Mouse (Mus musculus): ENCODE measurements around the gene Atcay. TPM values are rescaled to one million over a fixed set of nuclear protein-coding genes. Genes with fewer than 3 reads are reported as not detected.
A peak's percentile ranks its signal among the peaks of the same experiment; 100 is the strongest.

Atcay gene
- polyA plus RNA-seq, 1 experiment from 2014 or later: 4.1 TPM

DNA sequence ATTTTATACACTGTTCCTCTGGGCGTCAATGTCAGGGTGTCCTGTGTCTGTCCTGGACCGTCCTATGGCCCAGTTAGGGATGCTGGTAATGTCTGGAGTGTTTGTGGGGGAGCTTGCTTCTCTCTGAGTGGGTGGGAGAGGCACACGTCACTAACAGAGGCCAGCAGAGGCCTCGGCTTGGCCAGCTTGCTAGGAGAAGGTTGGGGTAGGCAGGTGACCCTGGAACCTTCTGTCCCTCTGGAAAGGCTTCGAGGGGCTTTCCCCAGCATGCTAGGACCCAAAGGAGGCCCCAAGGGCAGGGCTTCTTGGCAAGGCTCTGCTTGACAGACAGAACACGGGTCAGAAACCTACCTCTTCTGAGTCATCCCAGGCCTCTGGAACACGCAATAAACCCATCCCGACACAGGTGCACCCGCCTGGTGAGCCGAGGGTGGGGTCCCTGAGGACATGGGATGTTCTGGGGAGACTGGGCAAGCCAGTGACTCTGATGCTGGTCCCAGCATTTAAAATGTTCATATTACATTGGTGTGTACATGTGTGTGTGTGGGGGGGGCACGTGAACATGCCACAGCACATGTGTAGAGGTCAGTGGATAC lies 34.1 kb downstream of the Atcay start:
- 66% methylated on average over 11 of the region's 11 CpGs for WGBS
- Histone ChIP-seq H3K9me3 (replicated peaks; ENCODE audit: control insufficient read depth, low read length) (no peaks in the 10 kb centered on the region), H3K4me3 (ENCODE audit: low read depth, low read length) (no peak overlapping the region), H3K4me1 (ENCODE audit: control insufficient read depth, insufficient read depth, low read length) (peaks cover 6% of the 10 kb centered on the region), H3K4me2 (ENCODE audit: low read depth, low read length) (no peak overlapping the region), H3K9ac (replicated peaks; ENCODE audit: low read length) (no peak overlapping the region), H3K27me3 (ENCODE audit: control insufficient read depth, insufficient read depth, low read length) (peaks cover 20% of the 10 kb centered on the region), H3K27ac (replicated peaks; ENCODE audit: low read depth, low read length) (no peak overlapping the region), H3K36me3 (replicated peaks; ENCODE audit: control insufficient read depth, insufficient read depth, low read depth, low read length) (no peaks in the 10 kb centered on the region)
- ATAC-seq (replicated peaks; ENCODE audit: insufficient number of reproducible peaks, low FRiP score, low TSS enrichment, low read depth) (no peak), DNase-seq (ENCODE audit: low spot score) (no peak)

DNA sequence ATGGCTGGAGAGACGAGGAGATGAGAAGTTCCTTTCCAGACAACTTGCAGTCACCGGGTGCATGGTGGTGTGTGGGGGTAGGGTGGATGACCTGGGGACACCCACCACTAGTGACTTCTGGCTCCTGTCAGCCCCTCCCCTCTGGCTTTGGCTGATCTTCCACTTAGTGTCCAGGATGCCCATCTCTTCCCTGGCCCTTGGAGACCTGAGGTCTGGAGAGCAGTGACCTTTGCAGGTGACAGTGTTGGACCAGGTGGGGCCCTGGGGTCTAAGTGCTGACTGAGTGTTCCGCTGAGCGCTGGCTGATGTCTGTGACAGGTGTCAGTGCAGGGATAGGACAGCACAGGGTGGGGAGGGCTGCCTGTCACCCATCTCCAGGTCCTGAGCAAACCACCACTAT lies 35.3 kb downstream of the Atcay start:
- Histone ChIP-seq H3K4me1 (ENCODE audit: control insufficient read depth, insufficient read depth, low read length) (peaks cover 6% of the 10 kb centered on the region), H3K4me3 (ENCODE audit: low read depth, low read length) (no peak overlapping the region), H3K4me2 (ENCODE audit: low read depth, low read length) (no peak overlapping the region), H3K36me3 (replicated peaks; ENCODE audit: control insufficient read depth, insufficient read depth, low read depth, low read length) (no peaks in the 10 kb centered on the region), H3K27me3 (ENCODE audit: control insufficient read depth, insufficient read depth, low read length) (peaks cover 20% of the 10 kb centered on the region), H3K27ac (replicated peaks; ENCODE audit: low read depth, low read length) (no peak overlapping the region), H3K9me3 (replicated peaks; ENCODE audit: control insufficient read depth, low read length) (no peaks in the 10 kb centered on the region), H3K9ac (replicated peaks; ENCODE audit: low read length) (no peak overlapping the region)
- 62% methylated on average over 4 of the region's 4 CpGs for WGBS
- DNase-seq (ENCODE audit: low spot score) (no peak), ATAC-seq (replicated peaks; ENCODE audit: insufficient number of reproducible peaks, low FRiP score, low TSS enrichment, low read depth) (no peak)

DNA sequence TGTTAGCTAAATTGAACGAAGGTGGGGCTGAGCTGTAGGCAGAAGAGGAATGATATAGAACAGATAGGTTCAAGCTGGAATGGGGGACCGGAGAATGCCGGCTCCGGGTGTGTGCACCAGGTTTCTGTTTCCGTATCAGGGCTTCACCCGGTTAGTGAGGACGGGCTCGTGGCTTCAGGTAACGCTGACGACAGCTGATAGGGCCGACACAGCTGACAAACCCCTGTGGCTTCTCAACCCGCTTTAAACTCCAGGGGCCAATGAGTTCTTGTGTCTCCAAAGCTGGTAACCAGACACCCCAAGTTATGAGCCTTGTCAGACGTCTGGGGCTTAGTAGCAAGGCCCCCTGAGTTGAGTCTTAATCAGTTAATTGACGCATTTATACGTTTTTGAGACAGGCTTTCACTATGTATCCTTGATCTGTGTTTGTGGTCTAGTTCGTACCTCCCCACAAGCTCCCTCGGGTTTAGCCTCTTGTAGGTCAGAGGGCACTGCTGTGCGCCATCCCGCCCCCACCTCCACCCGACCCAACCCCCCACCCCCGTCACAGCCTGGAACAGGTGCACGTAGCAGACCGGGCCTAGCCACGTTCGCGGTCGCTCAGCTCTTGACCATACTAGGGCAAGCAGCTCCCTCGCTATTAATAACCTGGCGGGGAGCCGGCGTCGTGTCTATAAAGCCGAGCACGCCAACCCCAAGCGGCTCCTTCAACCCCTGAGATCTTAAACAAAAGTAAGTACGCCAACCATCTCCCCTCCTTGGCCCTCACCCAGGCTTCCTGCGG lies 36.5 kb downstream of the Atcay start:
- Histone ChIP-seq H3K4me3 (ENCODE audit: low read depth, low read length) (no peak overlapping the region), H3K9ac (replicated peaks; ENCODE audit: low read length) (no peak overlapping the region; the same call in 1 of the 2 replicates), H3K27me3 (ENCODE audit: control insufficient read depth, insufficient read depth, low read length) (peaks cover 20% of the 10 kb centered on the region), H3K4me1 (ENCODE audit: control insufficient read depth, insufficient read depth, low read length) (peaks cover 6% of the 10 kb centered on the region), H3K27ac (replicated peaks; ENCODE audit: low read depth, low read length) (no peak overlapping the region), H3K36me3 (replicated peaks; ENCODE audit: control insufficient read depth, insufficient read depth, low read depth, low read length) (0 out of 2 replicates have a peak, but pooled peaks cover 3% of the 10 kb centered on the region), H3K9me3 (replicated peaks; ENCODE audit: control insufficient read depth, low read length) (no peaks in the 10 kb centered on the region), H3K4me2 (ENCODE audit: low read depth, low read length) (no peak overlapping the region; the same call in 1 of the 2 replicates)
- no peak for DNase-seq (ENCODE audit: low spot score)
- 14% methylated on average over 37 of the region's 37 CpGs for WGBS
- ATAC-seq (replicated peaks; ENCODE audit: insufficient number of reproducible peaks, low FRiP score, low TSS enrichment, low read depth): no peak

DNA sequence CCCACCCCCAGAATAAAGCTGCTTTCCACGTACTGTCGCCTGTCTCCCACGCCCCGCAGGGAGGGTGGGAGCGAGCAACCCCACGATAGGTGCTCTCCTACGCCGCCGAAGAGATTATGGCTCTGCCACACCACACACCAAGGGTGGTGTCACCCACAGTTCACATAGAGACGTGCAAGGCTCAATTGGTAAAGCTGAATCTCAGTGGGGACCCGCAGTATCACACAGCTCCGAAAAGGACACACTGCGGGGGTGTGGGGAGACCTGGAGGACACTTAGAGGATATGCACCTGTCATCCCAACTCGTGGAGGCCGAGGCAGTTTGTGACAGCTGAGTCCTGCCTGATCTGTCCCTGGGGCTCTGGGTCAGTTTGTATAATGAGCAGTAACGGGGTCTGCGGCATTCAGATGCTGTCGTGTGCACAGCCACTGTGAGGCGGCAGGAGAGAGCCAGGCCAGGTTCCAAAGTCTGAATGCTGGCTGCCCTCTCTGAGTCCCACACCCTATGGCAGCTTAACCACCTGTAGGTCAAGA lies 37.6 kb downstream of the Atcay start:
- peaks cover 20% of the 10 kb centered on the region for H3K27me3 ChIP-seq (ENCODE audit: control insufficient read depth, insufficient read depth, low read length)
- DNase-seq (ENCODE audit: low spot score): no peak
- 2% methylated on average over 19 of the region's 19 CpGs for WGBS

DNA sequence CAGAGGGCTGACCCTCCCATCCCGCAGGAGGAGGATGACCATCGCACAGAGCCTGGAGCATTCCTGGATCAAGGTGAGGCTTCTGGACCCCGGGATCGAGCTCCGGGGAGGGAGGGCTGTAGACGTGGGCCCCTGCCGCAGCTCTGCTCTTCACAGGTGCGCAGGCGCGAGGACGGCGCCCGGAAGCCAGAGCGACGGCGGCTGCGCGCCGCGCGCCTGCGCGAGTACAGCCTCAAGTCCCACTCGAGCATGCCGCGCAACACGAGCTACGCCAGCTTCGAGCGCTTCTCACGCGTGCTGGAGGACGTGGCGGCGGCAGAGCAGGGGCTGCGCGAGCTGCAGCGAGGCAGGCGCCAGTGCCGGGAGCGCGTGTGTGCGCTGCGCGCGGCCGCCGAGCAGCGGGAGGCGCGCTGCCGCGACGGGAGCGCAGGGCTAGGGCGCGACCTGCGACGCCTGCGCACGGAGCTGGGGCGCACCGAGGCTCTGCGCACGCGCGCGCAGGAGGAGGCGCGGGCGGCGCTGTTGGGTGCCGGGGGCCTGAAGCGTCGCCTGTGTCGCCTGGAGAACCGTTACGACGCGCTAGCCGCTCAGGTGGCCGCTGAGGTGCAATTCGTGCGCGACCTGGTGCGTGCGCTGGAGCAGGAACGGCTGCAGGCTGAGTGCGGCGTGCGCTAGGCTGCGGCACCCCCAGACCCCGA lies 38.2 kb downstream of the Atcay start:
- no peaks in the 10 kb centered on the region for H3K9me3 ChIP-seq (replicated peaks; ENCODE audit: control insufficient read depth, low read length)
- peak; percentile 76 for ATAC-seq (replicated peaks; ENCODE audit: insufficient number of reproducible peaks, low FRiP score, low TSS enrichment, low read depth)
- H3K27me3 ChIP-seq (ENCODE audit: control insufficient read depth, insufficient read depth, low read length): peaks cover 20% of the 10 kb centered on the region
- H3K4me2 ChIP-seq (ENCODE audit: low read depth, low read length): peak overlapping the region; percentile 96
- peaks cover 6% of the 10 kb centered on the region for H3K4me1 ChIP-seq (ENCODE audit: control insufficient read depth, insufficient read depth, low read length)
- peak; percentile 81 for DNase-seq (ENCODE audit: low spot score)
- 1% methylated on average over 83 of the region's 93 CpGs for WGBS
- peak overlapping the region; percentile 81 for H3K27ac ChIP-seq (replicated peaks; ENCODE audit: low read depth, low read length)
- H3K9ac ChIP-seq (replicated peaks; ENCODE audit: low read length): peak overlapping the region; percentile 86
- H3K4me3 ChIP-seq (ENCODE audit: low read depth, low read length): peak overlapping the region; percentile 63
- 0 out of 2 replicates have a peak, but pooled peaks cover 3% of the 10 kb centered on the region for H3K36me3 ChIP-seq (replicated peaks; ENCODE audit: control insufficient read depth, insufficient read depth, low read depth, low read length)

More for the DNA sequence above, 37.6 kb downstream of the Atcay start:
- 0 out of 2 replicates have a peak, but pooled peaks cover 3% of the 10 kb centered on the region for H3K36me3 ChIP-seq (replicated peaks; ENCODE audit: control insufficient read depth, insufficient read depth, low read depth, low read length)
- peak overlapping the region; percentile 96 for H3K4me2 ChIP-seq (ENCODE audit: low read depth, low read length)
- peak; percentile 46 for ATAC-seq (replicated peaks; ENCODE audit: insufficient number of reproducible peaks, low FRiP score, low TSS enrichment, low read depth)
- H3K9ac ChIP-seq (replicated peaks; ENCODE audit: low read length): peak overlapping the region; percentile 86
- peak overlapping the region; percentile 81; the same call in 1 of the 2 replicates for H3K27ac ChIP-seq (replicated peaks; ENCODE audit: low read depth, low read length)
- H3K4me3 ChIP-seq (ENCODE audit: low read depth, low read length): peak overlapping the region; percentile 63
- no peaks in the 10 kb centered on the region for H3K9me3 ChIP-seq (replicated peaks; ENCODE audit: control insufficient read depth, low read length)
- H3K4me1 ChIP-seq (ENCODE audit: control insufficient read depth, insufficient read depth, low read length): peaks cover 6% of the 10 kb centered on the region

DNA sequence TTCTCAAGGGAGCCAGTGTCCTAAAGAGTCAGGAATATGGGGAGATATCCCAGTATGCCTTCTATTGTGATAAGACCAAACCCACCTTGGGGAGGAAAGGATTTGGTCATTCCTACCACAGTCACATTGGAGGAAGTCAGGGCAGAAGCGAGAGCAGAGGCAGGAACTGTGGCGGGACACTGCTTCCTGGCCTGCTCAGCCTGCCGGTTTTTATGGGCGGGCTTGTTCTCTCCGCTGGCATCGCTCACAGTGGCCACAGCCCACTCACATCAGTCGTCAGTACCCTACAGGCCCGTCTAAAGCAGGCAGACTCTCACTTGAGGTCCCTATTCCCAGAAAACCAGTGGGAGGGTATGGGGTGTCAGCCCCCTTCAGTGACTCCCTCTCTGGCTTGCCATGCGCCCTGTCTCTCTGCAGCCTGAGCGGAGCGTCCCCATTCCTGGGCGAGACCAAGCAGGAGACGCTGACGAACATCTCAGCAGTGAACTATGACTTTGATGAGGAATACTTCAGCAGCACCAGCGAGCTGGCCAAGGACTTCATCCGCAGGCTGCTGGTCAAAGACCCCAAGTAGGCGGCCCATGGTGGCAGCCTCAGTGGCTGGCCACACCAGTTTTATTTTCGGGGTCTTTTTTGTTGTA lies 39.2 kb downstream of the Atcay start:
- ATAC-seq (replicated peaks; ENCODE audit: insufficient number of reproducible peaks, low FRiP score, low TSS enrichment, low read depth) (no peak), DNase-seq (ENCODE audit: low spot score) (no peak)
- Histone ChIP-seq H3K4me3 (ENCODE audit: low read depth, low read length) (no peak overlapping the region; the same call in 1 of the 2 replicates), H3K9me3 (replicated peaks; ENCODE audit: control insufficient read depth, low read length) (no peaks in the 10 kb centered on the region), H3K4me2 (ENCODE audit: low read depth, low read length) (peak overlapping the region; percentile 96; the same call in 1 of the 2 replicates), H3K4me1 (ENCODE audit: control insufficient read depth, insufficient read depth, low read length) (peaks cover 6% of the 10 kb centered on the region), H3K36me3 (replicated peaks; ENCODE audit: control insufficient read depth, insufficient read depth, low read depth, low read length) (0 out of 2 replicates have a peak, but pooled peaks cover 3% of the 10 kb centered on the region), H3K27me3 (ENCODE audit: control insufficient read depth, insufficient read depth, low read length) (peaks cover 18% of the 10 kb centered on the region), H3K9ac (replicated peaks; ENCODE audit: low read length) (no peak overlapping the region), H3K27ac (replicated peaks; ENCODE audit: low read depth, low read length) (no peak overlapping the region)
- WGBS: 90% methylated on average over 18 of the region's 18 CpGs

DNA sequence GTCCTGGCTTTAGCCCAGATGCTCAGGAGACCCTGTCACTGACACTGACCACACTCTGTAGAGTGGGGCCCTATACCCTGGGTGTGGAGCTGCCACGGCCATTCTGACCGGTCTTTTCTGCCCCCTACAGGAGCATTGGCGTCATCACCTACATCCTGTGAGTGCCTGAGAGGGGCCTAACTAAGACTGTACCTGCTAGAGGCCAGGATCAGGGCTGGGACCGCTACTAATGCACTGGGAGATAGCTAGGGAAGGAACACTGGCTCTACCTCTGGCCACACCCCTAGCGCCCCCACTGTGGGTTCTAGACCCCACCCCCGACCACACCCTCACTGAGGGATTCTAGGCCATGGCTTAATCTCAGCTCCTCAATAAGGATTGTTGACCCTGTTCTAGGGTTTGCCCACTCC lies 39.7 kb downstream of the Atcay start:
- Histone ChIP-seq H3K9me3 (replicated peaks; ENCODE audit: control insufficient read depth, low read length) (no peaks in the 10 kb centered on the region), H3K27me3 (ENCODE audit: control insufficient read depth, insufficient read depth, low read length) (peaks cover 18% of the 10 kb centered on the region), H3K36me3 (replicated peaks; ENCODE audit: control insufficient read depth, insufficient read depth, low read depth, low read length) (0 out of 2 replicates have a peak, but pooled peaks cover 3% of the 10 kb centered on the region), H3K4me3 (ENCODE audit: low read depth, low read length) (no peak overlapping the region), H3K4me2 (ENCODE audit: low read depth, low read length) (no peak overlapping the region), H3K4me1 (ENCODE audit: control insufficient read depth, insufficient read depth, low read length) (peaks cover 6% of the 10 kb centered on the region), H3K27ac (replicated peaks; ENCODE audit: low read depth, low read length) (no peak overlapping the region), H3K9ac (replicated peaks; ENCODE audit: low read length) (no peak overlapping the region)
- ATAC-seq (replicated peaks; ENCODE audit: insufficient number of reproducible peaks, low FRiP score, low TSS enrichment, low read depth): no peak
- 66% methylated on average over 6 of the region's 6 CpGs for WGBS
- DNase-seq (ENCODE audit: low spot score): no peak
